Mouse (Mus musculus) neural tube, embryonic 11.5 days (tissue): ENCODE results near the gene Gm9857. TPM values are rescaled to one million over a fixed set of nuclear protein-coding genes. Genes with fewer than 3 reads are reported as not detected.

Experiments
- ATAC-seq: fragments of 200-750 bp; cut with Nextera tagmentation; 2 replicates; pipeline ENCODE4 v1.8.0; 2017; ENCODE audit warnings: moderate number of reproducible peaks, mild to moderate bottlenecking, moderate TSS enrichment, moderate library complexity; ENCODE audit not compliant: insufficient read depth, low FRiP score, low TSS enrichment
- DNase-seq: peaks from one replicate; pipeline ENCODE4 v3.0.0-alpha.2; 2015; ENCODE audit warnings: low spot score
- H3K27ac ChIP-seq: fragments of 300-500 bp; sonication (generic); 2 replicates; pipeline ENCODE4 v1.5.1; 2014; ENCODE audit warnings: low read depth, mild to moderate bottlenecking, low read length
- H3K27me3 ChIP-seq: fragments of 300-500 bp; sonication (generic); 2 replicates; pipeline ENCODE4 v1.6.1; 2014; ENCODE audit warnings: mild to moderate bottlenecking, low read length, mixed read lengths; ENCODE audit not compliant: control insufficient read depth, insufficient read depth
- H3K36me3 ChIP-seq: fragments of 300-500 bp; sonication (generic); 2 replicates; pipeline ENCODE4 v1.6.1; 2014; ENCODE audit warnings: mild to moderate bottlenecking, low read length, moderate library complexity, mixed read lengths; ENCODE audit not compliant: control insufficient read depth, insufficient read depth
- H3K4me1 ChIP-seq: fragments of 300-500 bp; sonication (generic); 2 replicates; pipeline ENCODE4 v1.6.1; 2014; ENCODE audit warnings: low read length, mixed read lengths; ENCODE audit not compliant: control insufficient read depth, insufficient read depth
- H3K4me2 ChIP-seq: fragments of 300-500 bp; sonication (generic); 2 replicates; pipeline ENCODE4 v1.6.1; 2014; ENCODE audit warnings: low read depth, mild to moderate bottlenecking, moderate library complexity
- H3K4me3 ChIP-seq: fragments of 300-500 bp; sonication (generic); 2 replicates; pipeline ENCODE4 v1.5.1; 2014; ENCODE audit warnings: low read depth, low read length
- H3K9ac ChIP-seq: fragments of 300-500 bp; sonication (generic); 2 replicates; pipeline ENCODE4 v1.6.1; 2014; ENCODE audit warnings: mild to moderate bottlenecking, low read length
- H3K9me3 ChIP-seq: fragments of 300-500 bp; sonication (generic); 2 replicates; pipeline ENCODE4 v1.6.1; 2016; ENCODE audit warnings: low read length; ENCODE audit not compliant: control insufficient read depth
- WGBS: fragments of 180-500 bp; shearing (Covaris S2); extraction: QIAGEN DNeasy Blood & Tissue Kit; methylation state at CpG from one replicate; pipeline ENCODE4 v1.1.7; 2014; 5-methylcytosine and 5-hydroxymethylcytosine counted together
- polyA plus RNA-seq: library from polyadenylated mRNA; unstranded; fragments of >200 nt; fragmentation: Nextera tagmentation; extraction: Ambion mirVana; gene quantifications from 2 replicates; pipeline ENCODE4 v1.2.1, GENCODE M21; 2014

Gm9857 gene
- polyA plus RNA-seq, 1 experiment from 2014 or later: not detected

- no peak for DNase-seq
- peak within 1 kb of the TSS; percentile 34 for H3K4me2 ChIP-seq
- no peaks in the 10 kb centered on the region for H3K27me3 ChIP-seq
- H3K9me3 ChIP-seq: no peaks in the 10 kb centered on the region
- no peak within 1 kb of the TSS for H3K27ac ChIP-seq
- no peaks in the 10 kb centered on the region for H3K36me3 ChIP-seq
- H3K4me3 ChIP-seq: peak within 1 kb of the TSS; percentile 15; the same call in 1 of the 2 replicates
- 86% methylated on average over 5 of the region's 5 CpGs for WGBS
- no peak for ATAC-seq
- no peaks in the 10 kb centered on the region for H3K4me1 ChIP-seq
- no peak within 1 kb of the TSS for H3K9ac ChIP-seq
Measured at GRCm38 (mm10) chr3:108939573-108939972, 672 bp downstream of the Gm9857 start, which contains the start of gene Henmt1. TSS of gene Henmt1 (plus strand) at chr3:108939873.

- ATAC-seq (no peak), DNase-seq (no peak)
- no peak overlapping the region for H3K4me3 ChIP-seq
- H3K27me3 ChIP-seq: no peaks in the 10 kb centered on the region
- H3K4me2 ChIP-seq: no peak overlapping the region
- H3K4me1 ChIP-seq: no peaks in the 10 kb centered on the region
- no peaks in the 10 kb centered on the region for H3K36me3 ChIP-seq
- no peaks in the 10 kb centered on the region for H3K9me3 ChIP-seq
- H3K27ac ChIP-seq: no peak overlapping the region
- 96% methylated on average over 5 of the region's 5 CpGs for WGBS
- no peak overlapping the region for H3K9ac ChIP-seq
Measured at GRCm38 (mm10) chr3:108938691-108939090, 1.6 kb downstream of the Gm9857 start.

- H3K27me3 ChIP-seq: no peaks in the 10 kb centered on the region
- ATAC-seq: no peak
Measured at GRCm38 (mm10) chr3:108933557-108933956, 6.7 kb downstream of the Gm9857 start.

GRCm38 (mm10) chr3:108926308-108926707 is 13.9 kb downstream of the Gm9857 start:
- no peak overlapping the region for H3K4me2 ChIP-seq
- H3K4me3 ChIP-seq: no peak overlapping the region
- no peaks in the 10 kb centered on the region for H3K27me3 ChIP-seq
- 89% methylated on average over 1 of the region's 1 CpGs for WGBS
- ATAC-seq: no peak
- no peak for DNase-seq
- no peak overlapping the region for H3K27ac ChIP-seq
- H3K36me3 ChIP-seq: no peaks in the 10 kb centered on the region
- H3K9me3 ChIP-seq: no peaks in the 10 kb centered on the region
- no peaks in the 10 kb centered on the region for H3K4me1 ChIP-seq
- H3K9ac ChIP-seq: no peak overlapping the region

More at GRCm38 (mm10) chr3:108933557-108933956, 6.7 kb downstream of the Gm9857 start:
- Histone ChIP-seq H3K4me2 (no peak overlapping the region), H3K36me3 (no peaks in the 10 kb centered on the region), H3K27ac (no peak overlapping the region), H3K4me3 (no peak overlapping the region), H3K9ac (no peak overlapping the region), H3K4me1 (no peaks in the 10 kb centered on the region), H3K9me3 (no peaks in the 10 kb centered on the region)
- DNase-seq: no peak
- 95% methylated on average over 6 of the region's 6 CpGs for WGBS

GRCm38 (mm10) chr3:108925677-108926076 is 14.6 kb downstream of the Gm9857 start:
- H3K4me2 ChIP-seq: no peak overlapping the region
- H3K27ac ChIP-seq: no peak overlapping the region
- no peaks in the 10 kb centered on the region for H3K36me3 ChIP-seq
- no peaks in the 10 kb centered on the region for H3K9me3 ChIP-seq
- H3K4me3 ChIP-seq: no peak overlapping the region
- WGBS: 91% methylated on average over 4 of the region's 4 CpGs
- DNase-seq (no peak), ATAC-seq (no peak)
- no peaks in the 10 kb centered on the region for H3K27me3 ChIP-seq
- H3K4me1 ChIP-seq: no peaks in the 10 kb centered on the region
- no peak overlapping the region for H3K9ac ChIP-seq

- no peaks in the 10 kb centered on the region for H3K27me3 ChIP-seq
- WGBS: 79% methylated on average over 1 of the region's 1 CpGs
Measured at GRCm38 (mm10) chr3:108921822-108922221, 18.4 kb downstream of the Gm9857 start.

GRCm38 (mm10) chr3:108920442-108921070 is 19.7 kb downstream of the Gm9857 start:
- Histone ChIP-seq H3K36me3 (no peaks in the 10 kb centered on the region), H3K9ac (no peak overlapping the region), H3K27me3 (no peaks in the 10 kb centered on the region), H3K27ac (no peak overlapping the region), H3K9me3 (no peaks in the 10 kb centered on the region), H3K4me1 (no peaks in the 10 kb centered on the region), H3K4me3 (no peak overlapping the region), H3K4me2 (no peak overlapping the region)
- ATAC-seq (no peak), DNase-seq (no peak)
- 88% methylated on average over 3 of the region's 3 CpGs for WGBS

More at GRCm38 (mm10) chr3:108921822-108922221, 18.4 kb downstream of the Gm9857 start:
- Histone ChIP-seq H3K4me2 (no peak overlapping the region), H3K9ac (no peak overlapping the region), H3K4me1 (no peaks in the 10 kb centered on the region), H3K4me3 (no peak overlapping the region), H3K9me3 (no peaks in the 10 kb centered on the region), H3K27ac (no peak overlapping the region), H3K36me3 (no peaks in the 10 kb centered on the region)
- no peak for DNase-seq
- no peak for ATAC-seq

- Histone ChIP-seq H3K36me3 (no peaks in the 10 kb centered on the region), H3K4me3 (no peak overlapping the region), H3K4me2 (no peak overlapping the region), H3K9ac (no peak overlapping the region), H3K27ac (no peak overlapping the region), H3K27me3 (no peaks in the 10 kb centered on the region), H3K9me3 (no peaks in the 10 kb centered on the region), H3K4me1 (no peaks in the 10 kb centered on the region)
- ATAC-seq (no peak), DNase-seq (no peak)
- 100% methylated on average over 1 of the region's 1 CpGs for WGBS
Measured at GRCm38 (mm10) chr3:108918852-108919251, 21.4 kb downstream of the Gm9857 start.

- WGBS: 71% methylated on average over 3 of the region's 3 CpGs
- no peaks in the 10 kb centered on the region for H3K27me3 ChIP-seq
- ATAC-seq (no peak), DNase-seq (no peak)
- no peak overlapping the region for H3K9ac ChIP-seq
- H3K4me1 ChIP-seq: no peaks in the 10 kb centered on the region
- H3K36me3 ChIP-seq: no peaks in the 10 kb centered on the region
- no peak overlapping the region for H3K4me3 ChIP-seq
- H3K27ac ChIP-seq: no peak overlapping the region
- no peak overlapping the region for H3K4me2 ChIP-seq
- no peaks in the 10 kb centered on the region for H3K9me3 ChIP-seq
Measured at GRCm38 (mm10) chr3:108917986-108918385, 22.3 kb downstream of the Gm9857 start.
